Mouse (Mus musculus): ENCODE results near the gene Dhx8. TPM values are rescaled to one million over a fixed set of nuclear protein-coding genes. Genes with fewer than 3 reads are reported as not detected.

The Dhx8 gene
- total RNA-seq, 2 experiments from 2014 or later: 31.5 to 49.1 TPM

GRCm38 (mm10) chr11:101786651-101787050 lies 53.9 kb downstream of the Dhx8 start:
- no peak for ATAC-seq (replicated peaks; ENCODE audit: low FRiP score, low TSS enrichment, poor library complexity, severe bottlenecking)

GRCm38 (mm10) chr11:101787432-101787831 lies 54.7 kb downstream of the Dhx8 start:
- no peak for ATAC-seq (replicated peaks; ENCODE audit: low FRiP score, low TSS enrichment, poor library complexity, severe bottlenecking)

- ATAC-seq (replicated peaks; ENCODE audit: low FRiP score, low TSS enrichment, poor library complexity, severe bottlenecking): no peak
Observed at GRCm38 (mm10) chr11:101790811-101791526, 58.2 kb downstream of the Dhx8 start.

GRCm38 (mm10) chr11:101797355-101797754 lies 64.6 kb downstream of the Dhx8 start:
- no peak for ATAC-seq (replicated peaks; ENCODE audit: low FRiP score, low TSS enrichment, poor library complexity, severe bottlenecking)

GRCm38 (mm10) chr11:101798083-101798482 lies 65.4 kb downstream of the Dhx8 start:
- ATAC-seq (replicated peaks; ENCODE audit: low FRiP score, low TSS enrichment, poor library complexity, severe bottlenecking): no peak

GRCm38 (mm10) chr11:101801386-101801785 lies 68.7 kb downstream of the Dhx8 start:
- no peak for ATAC-seq (replicated peaks; ENCODE audit: low FRiP score, low TSS enrichment, poor library complexity, severe bottlenecking)

- no peak for ATAC-seq (replicated peaks; ENCODE audit: low FRiP score, low TSS enrichment, poor library complexity, severe bottlenecking)
Observed at GRCm38 (mm10) chr11:101805113-101805704, 72.5 kb downstream of the Dhx8 start.

- ATAC-seq (replicated peaks; ENCODE audit: low FRiP score, low TSS enrichment, poor library complexity, severe bottlenecking): no peak
Observed at GRCm38 (mm10) chr11:101806741-101807140, 74.0 kb downstream of the Dhx8 start.

GRCm38 (mm10) chr11:101807266-101807665 lies 74.5 kb downstream of the Dhx8 start:
- no peak for ATAC-seq (replicated peaks; ENCODE audit: low FRiP score, low TSS enrichment, poor library complexity, severe bottlenecking)

- no peak for ATAC-seq (replicated peaks; ENCODE audit: low FRiP score, low TSS enrichment, poor library complexity, severe bottlenecking)
Observed at GRCm38 (mm10) chr11:101809060-101809828, 76.5 kb downstream of the Dhx8 start.

GRCm38 (mm10) chr11:101813259-101813658 lies 80.5 kb downstream of the Dhx8 start:
- ATAC-seq (replicated peaks; ENCODE audit: low FRiP score, low TSS enrichment, poor library complexity, severe bottlenecking): peak; percentile 71

GRCm38 (mm10) chr11:101814375-101815102 lies 81.8 kb downstream of the Dhx8 start:
- ATAC-seq (replicated peaks; ENCODE audit: low FRiP score, low TSS enrichment, poor library complexity, severe bottlenecking): peak; percentile 72

- ATAC-seq (replicated peaks; ENCODE audit: low FRiP score, low TSS enrichment, poor library complexity, severe bottlenecking): no peak
Observed at GRCm38 (mm10) chr11:101815103-101816085, 82.7 kb downstream of the Dhx8 start.

Other genes with a start within 250 kb of the Dhx8 start
- 37.5 and 45.4 TPM in 2 replicates for gene Brca1, start 181.0 kb upstream of the Dhx8 start, total RNA-seq (2014; fragmentation: Nextera tagmentation)
- 38.5 and 49.6 TPM in 2 replicates for gene Brca1, start 181.0 kb upstream of the Dhx8 start, total RNA-seq (2017)
- 50.1 and 74.2 TPM in 2 replicates for gene Nbr1, start 180.8 kb upstream of the Dhx8 start, total RNA-seq (2014; fragmentation: Nextera tagmentation)
- 43.3 and 45.3 TPM in 2 replicates for gene Nbr1, start 180.8 kb upstream of the Dhx8 start, total RNA-seq (2017)
- 0.85 and 1.7 TPM in 2 replicates for gene Tmem106a, start 150.7 kb upstream of the Dhx8 start, total RNA-seq (2014; fragmentation: Nextera tagmentation)
- gene Tmem106a, start 150.7 kb upstream of the Dhx8 start, total RNA-seq (2017): 0.80 TPM in 1 of 2 replicates, not detected in the other
- gene Gm11634, start 133.7 kb upstream of the Dhx8 start, total RNA-seq (2014; fragmentation: Nextera tagmentation): not detected in 2 replicates
- gene Gm11634, start 133.7 kb upstream of the Dhx8 start, total RNA-seq (2017): not detected in 2 replicates
- 13.0 and 21.8 TPM in 2 replicates for gene Rdm1, start 105.7 kb upstream of the Dhx8 start, total RNA-seq (2014; fragmentation: Nextera tagmentation)
- gene Rdm1, start 105.7 kb upstream of the Dhx8 start, total RNA-seq (2017): 2.0 and 5.3 TPM in 2 replicates
- 0.22 TPM in 1 of 2 replicates, not detected in the other for gene Arl4d, start 67.4 kb upstream of the Dhx8 start, total RNA-seq (2014; fragmentation: Nextera tagmentation)
- gene Arl4d, start 67.4 kb upstream of the Dhx8 start, total RNA-seq (2017): 5.8 TPM in 1 of 2 replicates, not detected in the other
- not detected in 2 replicates for gene Etv4, start 52.5 kb downstream of the Dhx8 start, total RNA-seq (2014; fragmentation: Nextera tagmentation)
- not detected in 2 replicates for gene Etv4, start 52.5 kb downstream of the Dhx8 start, total RNA-seq (2017)
- not detected in 2 replicates for gene Meox1, start 161.5 kb downstream of the Dhx8 start, total RNA-seq (2014; fragmentation: Nextera tagmentation)
- gene Meox1, start 161.5 kb downstream of the Dhx8 start, total RNA-seq (2017): not detected in 2 replicates
- gene Sost, start 234.1 kb downstream of the Dhx8 start, total RNA-seq (2014; fragmentation: Nextera tagmentation): not detected in 2 replicates
- not detected in 2 replicates for gene Sost, start 234.1 kb downstream of the Dhx8 start, total RNA-seq (2017)

Data from megakaryocyte-erythroid progenitor cell, adult 5-6 weeks (primary cell).